Mouse (Mus musculus) heart, embryonic 11.5 days (tissue): ENCODE measurements at regions not wholly inside any gene's neighbourhood (a gene's known extent, or its start where the extent isn't known, plus 50 kb on each side); places are given as distances from the start of the nearest gene placed in this dataset.

Experiments used
- ATAC-seq: fragments of 200-750 bp; cut with Nextera tagmentation; replicated peaks from 2 replicates; pipeline ENCODE4 v1.8.0; 2017; ENCODE audit warnings: moderate library complexity; ENCODE audit not compliant: insufficient number of reproducible peaks, low FRiP score, low TSS enrichment
- H3K27ac ChIP-seq: fragments of 300-500 bp; sonication (generic); 2 replicates; pipeline ENCODE4 v1.5.1; 2014; ENCODE audit warnings: mild to moderate bottlenecking, low read depth, low read length
- H3K27me3 ChIP-seq: fragments of 300-500 bp; sonication (generic); 2 replicates; pipeline ENCODE4 v1.6.1; 2014; ENCODE audit warnings: mild to moderate bottlenecking, low read length, mixed read lengths; ENCODE audit not compliant: control insufficient read depth, insufficient read depth
- H3K36me3 ChIP-seq: fragments of 300-500 bp; sonication (generic); 2 replicates; pipeline ENCODE4 v1.6.1; 2014; ENCODE audit warnings: mild to moderate bottlenecking, low read length, moderate library complexity, mixed read lengths; ENCODE audit not compliant: control insufficient read depth, insufficient read depth
- H3K4me1 ChIP-seq: fragments of 300-500 bp; sonication (generic); 2 replicates; pipeline ENCODE4 v1.6.1; 2014; ENCODE audit warnings: low read length; ENCODE audit not compliant: control insufficient read depth, insufficient read depth
- H3K4me2 ChIP-seq: fragments of 300-500 bp; sonication (generic); 2 replicates; pipeline ENCODE4 v1.6.1; 2014; ENCODE audit warnings: mild to moderate bottlenecking, moderate library complexity
- H3K4me3 ChIP-seq: fragments of 300-500 bp; sonication (generic); 2 replicates; pipeline ENCODE4 v1.5.1; 2014; ENCODE audit warnings: low read depth, low read length
- H3K9ac ChIP-seq: fragments of 300-500 bp; sonication (generic); 2 replicates; pipeline ENCODE4 v1.6.1; 2014; ENCODE audit warnings: mild to moderate bottlenecking, low read depth, low read length, moderate library complexity
- H3K9me3 ChIP-seq: fragments of 300-500 bp; sonication (generic); replicated peaks from 2 replicates; pipeline ENCODE4 v1.6.1; 2016; ENCODE audit warnings: low read length; ENCODE audit not compliant: control insufficient read depth
- WGBS: fragments of 180-500 bp; shearing (Covaris S2); extraction: QIAGEN DNeasy Blood & Tissue Kit; methylation state at CpG from one replicate; pipeline ENCODE4 v1.1.7; 2014; ENCODE audit not compliant: insufficient replicate concordance; 5-methylcytosine and 5-hydroxymethylcytosine counted together

- no peak overlapping the region for H3K4me2 ChIP-seq
- WGBS = 87% methylated on average over 5 of the region's 5 CpGs
- no peaks in the 10 kb centered on the region for H3K27me3 ChIP-seq
- H3K36me3 ChIP-seq = no peaks in the 10 kb centered on the region
- H3K4me3 ChIP-seq = no peak overlapping the region
- no peaks in the 10 kb centered on the region for H3K4me1 ChIP-seq
- H3K9me3 ChIP-seq = no peaks in the 10 kb centered on the region
- no peak overlapping the region for H3K9ac ChIP-seq
- no peak for ATAC-seq
- H3K27ac ChIP-seq = no peak overlapping the region
Measured at GRCm38 (mm10) chr13:34469568-34469967, 124.6 kb upstream of the Slc22a23 start.

GRCm38 (mm10) chr13:34468132-34468748, 123.3 kb upstream of the Slc22a23 start:
- Histone ChIP-seq H3K4me1 (0 out of 2 replicates have a peak, but pooled peaks cover 4% of the 10 kb centered on the region), H3K36me3 (no peaks in the 10 kb centered on the region), H3K4me3 (no peak overlapping the region), H3K9ac (no peak overlapping the region), H3K9me3 (no peaks in the 10 kb centered on the region), H3K27ac (no peak overlapping the region), H3K27me3 (no peaks in the 10 kb centered on the region), H3K4me2 (no peak overlapping the region)
- WGBS = 65% methylated on average over 3 of the region's 3 CpGs
- ATAC-seq = no peak

- no peaks in the 10 kb centered on the region for H3K27me3 ChIP-seq
- H3K4me3 ChIP-seq = no peak overlapping the region
- ATAC-seq = no peak
- H3K4me1 ChIP-seq = peaks cover 20% of the 10 kb centered on the region
- H3K9me3 ChIP-seq = no peaks in the 10 kb centered on the region
- H3K27ac ChIP-seq = no peak overlapping the region
- no peak overlapping the region for H3K9ac ChIP-seq
- no peak overlapping the region for H3K4me2 ChIP-seq
- no peaks in the 10 kb centered on the region for H3K36me3 ChIP-seq
Measured at GRCm38 (mm10) chr13:34465862-34466430, 121.0 kb upstream of the Slc22a23 start.

- Histone ChIP-seq H3K36me3 (no peaks in the 10 kb centered on the region), H3K27ac (no peak overlapping the region), H3K9me3 (no peaks in the 10 kb centered on the region), H3K9ac (no peak overlapping the region), H3K27me3 (no peaks in the 10 kb centered on the region), H3K4me2 (no peak overlapping the region), H3K4me1 (peaks cover 22% of the 10 kb centered on the region), H3K4me3 (no peak overlapping the region)
- WGBS = 66% methylated on average over 5 of the region's 5 CpGs
- no peak for ATAC-seq
Measured at GRCm38 (mm10) chr13:34465456-34465855, 120.5 kb upstream of the Slc22a23 start.

- no peaks in the 10 kb centered on the region for H3K9me3 ChIP-seq
- no peaks in the 10 kb centered on the region for H3K27me3 ChIP-seq
Measured at GRCm38 (mm10) chr13:34464221-34464620, 119.2 kb upstream of the Slc22a23 start.

GRCm38 (mm10) chr13:34462808-34463511, 118.0 kb upstream of the Slc22a23 start:
- ATAC-seq = 0 out of 2 replicates have a peak, but pooled peaks have one; percentile 49
- H3K36me3 ChIP-seq = no peaks in the 10 kb centered on the region
- H3K4me2 ChIP-seq = no peak overlapping the region
- H3K27me3 ChIP-seq = no peaks in the 10 kb centered on the region
- WGBS = 34% methylated on average over 2 of the region's 2 CpGs
- no peak overlapping the region for H3K9ac ChIP-seq
- H3K27ac ChIP-seq = peak overlapping the region; percentile 29; the same call in 1 of the 2 replicates
- H3K9me3 ChIP-seq = no peaks in the 10 kb centered on the region
- H3K4me1 ChIP-seq = peaks cover 22% of the 10 kb centered on the region
- no peak overlapping the region for H3K4me3 ChIP-seq

More at GRCm38 (mm10) chr13:34464221-34464620, 119.2 kb upstream of the Slc22a23 start:
- peaks cover 22% of the 10 kb centered on the region for H3K4me1 ChIP-seq
- H3K4me2 ChIP-seq = no peak overlapping the region
- H3K27ac ChIP-seq = no peak overlapping the region
- H3K36me3 ChIP-seq = no peaks in the 10 kb centered on the region
- H3K9ac ChIP-seq = no peak overlapping the region
- WGBS = 84% methylated on average over 4 of the region's 4 CpGs
- ATAC-seq = no peak
- no peak overlapping the region for H3K4me3 ChIP-seq

- peaks cover 22% of the 10 kb centered on the region for H3K4me1 ChIP-seq
- no peaks in the 10 kb centered on the region for H3K27me3 ChIP-seq
- ATAC-seq = no peak
- WGBS = 53% methylated on average over 6 of the region's 6 CpGs
- no peak overlapping the region for H3K27ac ChIP-seq
- no peak overlapping the region for H3K4me3 ChIP-seq
- H3K4me2 ChIP-seq = no peak overlapping the region
- no peaks in the 10 kb centered on the region for H3K9me3 ChIP-seq
- H3K36me3 ChIP-seq = no peaks in the 10 kb centered on the region
- H3K9ac ChIP-seq = no peak overlapping the region
Measured at GRCm38 (mm10) chr13:34462206-34462807, 117.3 kb upstream of the Slc22a23 start.

- no peaks in the 10 kb centered on the region for H3K27me3 ChIP-seq
- no peak overlapping the region for H3K9ac ChIP-seq
Measured at GRCm38 (mm10) chr13:34460969-34461368, 116.0 kb upstream of the Slc22a23 start.

More at GRCm38 (mm10) chr13:34460969-34461368, 116.0 kb upstream of the Slc22a23 start:
- no peaks in the 10 kb centered on the region for H3K9me3 ChIP-seq
- no peaks in the 10 kb centered on the region for H3K36me3 ChIP-seq
- no peak overlapping the region for H3K4me3 ChIP-seq
- peaks cover 23% of the 10 kb centered on the region for H3K4me1 ChIP-seq
- 10% methylated on average over 4 of the region's 4 CpGs for WGBS
- H3K27ac ChIP-seq = no peak overlapping the region; the same call in 1 of the 2 replicates
- ATAC-seq = no peak
- H3K4me2 ChIP-seq = no peak overlapping the region
